Mouse (Mus musculus): ENCODE data around the gene Kdm2a. TPM values are rescaled to one million over a fixed set of nuclear protein-coding genes. Genes with fewer than 3 reads are reported as not detected.
"Not testable (repeated sequence)": the region's sequence is repeated elsewhere in the genome, so short reads cannot be mapped to it uniquely, and the experiment has no call there.

Kdm2a gene
- polyA plus RNA-seq, 1 experiment: 78.4 TPM

DNA sequence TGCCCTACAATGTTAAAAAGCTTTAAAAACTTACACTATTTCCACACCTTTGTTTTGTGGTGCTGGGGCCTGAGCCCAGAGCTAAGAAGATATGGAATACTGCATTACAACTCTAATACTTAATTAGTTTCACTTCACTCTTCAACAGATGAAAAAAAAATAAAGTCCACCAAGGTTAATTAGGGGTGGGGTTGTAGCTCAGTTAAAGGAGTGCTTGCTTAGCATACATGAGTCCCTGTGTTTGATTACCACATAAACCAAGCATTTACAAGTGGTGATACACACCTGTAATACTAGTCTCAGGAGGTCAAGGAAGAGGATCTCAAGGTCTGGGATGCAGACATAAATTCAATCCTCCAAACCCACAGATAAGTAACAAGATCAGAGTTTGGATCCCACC is 10.8 kb downstream of the Kdm2a start:
- Histone ChIP-seq H3K9ac (ENCODE audit: low read depth, poor library complexity, severe bottlenecking) (no peak overlapping the region), H3K27me3 (ENCODE audit: control insufficient read depth, insufficient read depth, low read length, poor library complexity, severe bottlenecking) (no peaks in the 10 kb centered on the region), H3K4me3 (ENCODE audit: low read depth, low read length) (no peak overlapping the region), H3K9me3 (replicated peaks; ENCODE audit: control insufficient read depth, insufficient read depth, low read length, poor library complexity, severe bottlenecking) (no peaks in the 10 kb centered on the region), H3K4me1 (ENCODE audit: control insufficient read depth, insufficient read depth, low read length) (no peaks in the 10 kb centered on the region), H3K27ac (ENCODE audit: insufficient read depth, low read length) (no peak overlapping the region), H3K36me3 (ENCODE audit: control insufficient read depth, insufficient read depth, low read length, poor library complexity, severe bottlenecking) (no peaks in the 10 kb centered on the region; the same call in 1 of the 2 replicates)
- TF ChIP-seq CTCF (IDR thresholded peaks at IDR 0.05; ENCODE audit: low read depth, low read length): no peak
- TF ChIP-seq POLR2A (IDR thresholded peaks at IDR 0.05; ENCODE audit: insufficient read depth, low read length): no peak
- TF ChIP-seq EP300 (IDR thresholded peaks at IDR 0.05; ENCODE audit: insufficient read depth, low read depth, low read length): no peak

DNA sequence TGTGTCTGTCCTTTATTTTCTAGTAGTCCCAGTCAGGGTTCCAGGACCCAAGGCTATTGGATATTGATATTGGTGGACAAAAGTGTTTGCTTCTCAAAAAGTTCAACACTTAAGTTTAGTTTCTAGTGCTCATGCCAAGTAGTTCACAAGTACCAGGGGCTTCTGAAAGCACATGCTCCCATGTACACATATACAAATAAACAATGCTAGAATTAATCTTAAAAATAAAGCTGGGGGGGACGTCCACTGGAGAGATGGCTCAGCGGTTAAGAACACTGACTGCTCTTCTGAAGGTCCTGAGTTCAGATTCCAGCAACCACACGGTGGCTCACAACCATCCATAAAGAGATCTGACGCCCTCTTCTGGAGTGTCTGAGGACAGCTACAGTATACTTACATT is 13.1 kb downstream of the Kdm2a start:
- Histone ChIP-seq H3K4me3 (ENCODE audit: low read depth, low read length) (no peak overlapping the region), H3K27me3 (ENCODE audit: control insufficient read depth, insufficient read depth, low read length, poor library complexity, severe bottlenecking) (no peaks in the 10 kb centered on the region), H3K36me3 (ENCODE audit: control insufficient read depth, insufficient read depth, low read length, poor library complexity, severe bottlenecking) (no peaks in the 10 kb centered on the region; the same call in 1 of the 2 replicates), H3K4me1 (ENCODE audit: control insufficient read depth, insufficient read depth, low read length) (no peaks in the 10 kb centered on the region), H3K9ac (ENCODE audit: low read depth, poor library complexity, severe bottlenecking) (no peak overlapping the region), H3K9me3 (replicated peaks; ENCODE audit: control insufficient read depth, insufficient read depth, low read length, poor library complexity, severe bottlenecking) (no peaks in the 10 kb centered on the region), H3K27ac (ENCODE audit: insufficient read depth, low read length) (no peak overlapping the region)
- no peak for TF ChIP-seq CTCF (IDR thresholded peaks at IDR 0.05; ENCODE audit: low read depth, low read length)
- no peak for TF ChIP-seq POLR2A (IDR thresholded peaks at IDR 0.05; ENCODE audit: insufficient read depth, low read length)
- no peak for TF ChIP-seq EP300 (IDR thresholded peaks at IDR 0.05; ENCODE audit: insufficient read depth, low read depth, low read length)

DNA sequence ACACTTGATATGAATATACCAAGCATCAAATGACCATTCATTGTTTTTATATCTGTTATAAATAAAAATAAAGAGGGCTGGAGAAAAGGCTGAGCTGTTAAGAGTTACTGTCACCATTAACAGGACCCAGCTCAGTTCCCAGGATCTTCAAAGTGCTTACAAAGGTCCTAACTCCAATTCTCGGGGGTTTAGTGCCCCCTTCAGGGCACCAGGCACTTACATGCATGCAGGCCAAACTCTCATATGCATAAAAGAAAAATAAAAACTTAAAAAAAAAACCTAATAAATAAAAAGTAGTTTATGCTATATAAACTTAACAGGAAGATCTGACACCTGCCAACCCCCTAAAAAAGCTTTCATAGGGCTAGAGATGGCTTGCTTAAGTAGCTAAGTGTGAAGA is 13.8 kb downstream of the Kdm2a start:
- H3K27ac ChIP-seq (ENCODE audit: insufficient read depth, low read length): no peak overlapping the region
- peak; percentile 20 for TF ChIP-seq CTCF (IDR thresholded peaks at IDR 0.05; ENCODE audit: low read depth, low read length)
- no peak for TF ChIP-seq POLR2A (IDR thresholded peaks at IDR 0.05; ENCODE audit: insufficient read depth, low read length)
- H3K36me3 ChIP-seq (ENCODE audit: control insufficient read depth, insufficient read depth, low read length, poor library complexity, severe bottlenecking): no peaks in the 10 kb centered on the region; the same call in 1 of the 2 replicates
- no peaks in the 10 kb centered on the region for H3K9me3 ChIP-seq (replicated peaks; ENCODE audit: control insufficient read depth, insufficient read depth, low read length, poor library complexity, severe bottlenecking)
- no peak overlapping the region for H3K4me3 ChIP-seq (ENCODE audit: low read depth, low read length)
- no peaks in the 10 kb centered on the region for H3K4me1 ChIP-seq (ENCODE audit: control insufficient read depth, insufficient read depth, low read length)
- H3K9ac ChIP-seq (ENCODE audit: low read depth, poor library complexity, severe bottlenecking): no peak overlapping the region
- H3K27me3 ChIP-seq (ENCODE audit: control insufficient read depth, insufficient read depth, low read length, poor library complexity, severe bottlenecking): no peaks in the 10 kb centered on the region

DNA sequence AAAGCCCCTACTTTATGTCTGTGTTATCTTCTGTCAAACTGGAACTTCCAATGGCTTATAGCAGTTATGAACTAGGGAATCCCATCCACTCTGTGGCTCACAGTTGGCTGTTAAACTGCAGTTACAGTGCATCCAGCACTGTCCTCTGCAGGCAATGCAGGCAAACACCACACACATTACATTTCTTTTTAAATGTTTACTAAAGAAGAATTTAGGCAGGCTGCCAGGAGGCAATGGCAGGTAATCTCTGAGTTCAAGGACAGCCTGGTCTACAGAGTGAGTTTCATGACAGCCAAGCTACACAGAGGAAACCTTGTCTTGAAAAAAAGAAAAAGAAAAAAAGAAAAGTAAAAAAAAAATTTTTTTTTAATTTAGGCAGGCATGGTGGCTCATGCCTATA is 14.8 kb downstream of the Kdm2a start:
- Histone ChIP-seq H3K9me3 (replicated peaks; ENCODE audit: control insufficient read depth, insufficient read depth, low read length, poor library complexity, severe bottlenecking) (no peaks in the 10 kb centered on the region), H3K27ac (ENCODE audit: insufficient read depth, low read length) (no peak overlapping the region), H3K27me3 (ENCODE audit: control insufficient read depth, insufficient read depth, low read length, poor library complexity, severe bottlenecking) (no peaks in the 10 kb centered on the region), H3K4me3 (ENCODE audit: low read depth, low read length) (no peak overlapping the region), H3K36me3 (ENCODE audit: control insufficient read depth, insufficient read depth, low read length, poor library complexity, severe bottlenecking) (peaks cover 4% of the 10 kb centered on the region; the same call in 1 of the 2 replicates), H3K4me1 (ENCODE audit: control insufficient read depth, insufficient read depth, low read length) (no peaks in the 10 kb centered on the region), H3K9ac (ENCODE audit: low read depth, poor library complexity, severe bottlenecking) (no peak overlapping the region)
- TF ChIP-seq CTCF (IDR thresholded peaks at IDR 0.05; ENCODE audit: low read depth, low read length): no peak
- TF ChIP-seq POLR2A (IDR thresholded peaks at IDR 0.05; ENCODE audit: insufficient read depth, low read length): no peak
- no peak for TF ChIP-seq EP300 (IDR thresholded peaks at IDR 0.05; ENCODE audit: insufficient read depth, low read depth, low read length)

DNA sequence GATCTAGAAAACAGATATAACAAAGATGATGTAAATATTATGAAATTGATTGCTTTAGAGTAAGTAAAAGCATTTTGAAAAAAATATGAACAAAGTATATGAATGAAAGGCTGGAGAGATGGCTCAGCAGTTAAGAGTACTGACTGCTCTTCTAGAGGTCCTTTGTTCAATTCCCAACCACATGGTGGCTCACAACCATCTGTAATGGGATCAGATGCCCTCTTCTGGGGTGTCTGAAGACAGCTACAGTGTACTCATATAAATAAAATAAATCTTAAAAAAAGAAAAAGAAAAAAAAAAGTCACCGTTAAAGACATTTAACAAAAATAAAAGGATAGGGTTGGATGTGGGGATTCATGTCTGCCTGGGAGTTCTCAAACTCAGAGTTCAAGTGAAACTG is 15.8 kb downstream of the Kdm2a start:
- H3K9me3 ChIP-seq (replicated peaks; ENCODE audit: control insufficient read depth, insufficient read depth, low read length, poor library complexity, severe bottlenecking); H3K36me3 ChIP-seq (ENCODE audit: control insufficient read depth, insufficient read depth, low read length, poor library complexity, severe bottlenecking); H3K27me3 ChIP-seq (ENCODE audit: control insufficient read depth, insufficient read depth, low read length, poor library complexity, severe bottlenecking); H3K27ac ChIP-seq (ENCODE audit: insufficient read depth, low read length); H3K9ac ChIP-seq (ENCODE audit: low read depth, poor library complexity, severe bottlenecking); H3K4me1 ChIP-seq (ENCODE audit: control insufficient read depth, insufficient read depth, low read length); H3K4me3 ChIP-seq (ENCODE audit: low read depth, low read length): not testable (repeated sequence)

DNA sequence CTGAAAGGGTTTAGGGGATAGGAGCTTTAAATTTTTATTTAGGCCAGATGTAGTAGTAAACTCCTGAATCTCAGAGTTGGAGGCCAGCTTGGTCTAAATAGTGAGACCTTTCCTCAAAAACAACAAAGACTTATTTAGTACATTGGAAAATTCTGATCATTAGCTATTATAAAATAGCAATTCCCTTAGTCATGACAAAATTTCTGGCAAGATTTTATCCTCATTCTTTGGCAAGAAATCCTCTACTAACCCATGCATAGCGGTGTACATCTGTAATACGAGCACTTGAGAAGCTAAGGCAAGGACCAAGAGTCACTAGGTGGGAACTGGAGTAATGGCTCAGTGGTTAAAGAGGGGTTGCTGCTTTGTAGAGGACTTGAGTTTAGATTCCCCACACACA is 27.4 kb downstream of the Kdm2a start:
- H3K36me3 ChIP-seq (ENCODE audit: control insufficient read depth, insufficient read depth, low read length, poor library complexity, severe bottlenecking): no peaks in the 10 kb centered on the region
- no peaks in the 10 kb centered on the region for H3K4me1 ChIP-seq (ENCODE audit: control insufficient read depth, insufficient read depth, low read length)
- no peaks in the 10 kb centered on the region for H3K27me3 ChIP-seq (ENCODE audit: control insufficient read depth, insufficient read depth, low read length, poor library complexity, severe bottlenecking)
- H3K4me3 ChIP-seq (ENCODE audit: low read depth, low read length): no peak overlapping the region
- no peaks in the 10 kb centered on the region for H3K9me3 ChIP-seq (replicated peaks; ENCODE audit: control insufficient read depth, insufficient read depth, low read length, poor library complexity, severe bottlenecking)
- H3K27ac ChIP-seq (ENCODE audit: insufficient read depth, low read length): no peak overlapping the region
- TF ChIP-seq CTCF (IDR thresholded peaks at IDR 0.05; ENCODE audit: low read depth, low read length): no peak
- TF ChIP-seq EP300 (IDR thresholded peaks at IDR 0.05; ENCODE audit: insufficient read depth, low read depth, low read length): no peak
- no peak for TF ChIP-seq POLR2A (IDR thresholded peaks at IDR 0.05; ENCODE audit: insufficient read depth, low read length)
- no peak overlapping the region for H3K9ac ChIP-seq (ENCODE audit: low read depth, poor library complexity, severe bottlenecking)
